Mouse (Mus musculus) right cerebral cortex, adult 18-20 months (tissue): ENCODE results near the gene Kif21b.
A peak's percentile ranks its signal among the peaks of the same experiment; 100 is the strongest.

Experiments used
- DNase-seq: peaks from one replicate; pipeline ENCODE4 v3.0.0; 2022; ENCODE audit warnings: mixed read lengths

Kif21b gene

GRCm38 (mm10) chr1:136161333-136161921 is 30.2 kb downstream of the Kif21b start:
- no peak for DNase-seq

GRCm38 (mm10) chr1:136165436-136165835 is 34.2 kb downstream of the Kif21b start:
- no peak for DNase-seq

GRCm38 (mm10) chr1:136167657-136168056 is 36.5 kb downstream of the Kif21b start:
- DNase-seq = peak; percentile 71

GRCm38 (mm10) chr1:136170109-136170508 is 38.9 kb downstream of the Kif21b start:
- peak; percentile 80 for DNase-seq

- DNase-seq = no peak
These were observed 41.5 kb downstream of the Kif21b start for GRCm38 (mm10) chr1:136172696-136173095.

- DNase-seq = no peak
These were observed 43.0 kb downstream of the Kif21b start for GRCm38 (mm10) chr1:136174101-136174606.

GRCm38 (mm10) chr1:136175183-136175582 is 44.0 kb downstream of the Kif21b start:
- DNase-seq = no peak

- DNase-seq = no peak
These were observed 45.9 kb downstream of the Kif21b start for GRCm38 (mm10) chr1:136177085-136177484.

GRCm38 (mm10) chr1:136178741-136179140 is 47.6 kb downstream of the Kif21b start:
- DNase-seq = no peak

GRCm38 (mm10) chr1:136179511-136180001 is 48.4 kb downstream of the Kif21b start:
- DNase-seq = no peak

- DNase-seq = no peak
These were observed 58.8 kb downstream of the Kif21b start for GRCm38 (mm10) chr1:136190033-136190432.

GRCm38 (mm10) chr1:136212803-136213202 is 81.6 kb downstream of the Kif21b start, which contains the start of gene Mroh3:
Gene Mroh3 (minus strand): TSS chr1:136212828.
- no peak for DNase-seq

- DNase-seq = no peak
These were observed 83.1 kb downstream of the Kif21b start for GRCm38 (mm10) chr1:136214304-136214703.

- DNase-seq = no peak
These were observed 89.1 kb downstream of the Kif21b start for GRCm38 (mm10) chr1:136220037-136220871.

GRCm38 (mm10) chr1:136222386-136222785 is 91.2 kb downstream of the Kif21b start:
- DNase-seq = no peak

GRCm38 (mm10) chr1:136223758-136224342 is 92.7 kb downstream of the Kif21b start:
- no peak for DNase-seq

- no peak for DNase-seq
These were observed 94.7 kb downstream of the Kif21b start for GRCm38 (mm10) chr1:136225846-136226245.

GRCm38 (mm10) chr1:136226626-136227025 is 95.4 kb downstream of the Kif21b start:
- no peak for DNase-seq
